Mouse (Mus musculus) ovary, postnatal 14 days (tissue): ENCODE data around the gene Slc9a4.
"Not testable (repeated sequence)": the region's sequence is repeated elsewhere in the genome, so short reads cannot be mapped to it uniquely, and the experiment has no call there.

Source experiments
- DNase-seq: peaks from one replicate; pipeline ENCODE4 v3.0.0; 2022; ENCODE audit warnings: low spot score

The Slc9a4 gene

DNA sequence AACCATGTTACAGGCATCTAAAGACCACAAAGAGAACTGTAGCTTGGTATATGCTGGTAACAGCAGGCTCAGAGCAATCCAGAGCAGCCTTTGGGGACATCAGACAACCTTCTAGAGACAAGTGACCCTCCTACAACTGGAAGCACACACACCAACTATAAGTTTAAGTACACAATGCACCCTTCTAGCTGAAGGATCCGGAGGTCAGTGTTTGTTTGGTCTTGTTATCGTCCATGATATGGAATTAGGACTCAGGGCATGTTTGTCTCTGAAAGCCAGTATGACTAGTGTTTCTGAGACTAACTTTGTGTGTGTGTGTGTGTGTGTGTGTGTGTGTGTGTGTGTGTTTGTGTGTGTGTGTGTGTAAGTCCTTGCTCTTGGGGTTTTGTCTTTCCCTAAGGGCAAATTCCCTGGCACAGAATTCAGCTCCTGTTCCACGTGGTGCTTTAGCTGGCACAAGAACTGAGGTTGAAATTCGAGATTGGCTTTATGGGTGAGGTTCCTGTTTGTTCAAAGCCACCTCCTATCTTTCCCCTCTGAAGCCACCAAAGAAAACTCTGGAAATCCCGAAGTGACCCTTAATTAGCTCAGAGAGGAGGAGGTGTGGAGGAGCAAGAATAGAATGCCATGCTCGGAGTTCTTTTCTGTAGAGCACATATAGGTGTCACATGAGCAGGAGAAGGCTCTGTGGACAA, 71.1 kb downstream of the Slc9a4 start:
- no peak for DNase-seq

DNA sequence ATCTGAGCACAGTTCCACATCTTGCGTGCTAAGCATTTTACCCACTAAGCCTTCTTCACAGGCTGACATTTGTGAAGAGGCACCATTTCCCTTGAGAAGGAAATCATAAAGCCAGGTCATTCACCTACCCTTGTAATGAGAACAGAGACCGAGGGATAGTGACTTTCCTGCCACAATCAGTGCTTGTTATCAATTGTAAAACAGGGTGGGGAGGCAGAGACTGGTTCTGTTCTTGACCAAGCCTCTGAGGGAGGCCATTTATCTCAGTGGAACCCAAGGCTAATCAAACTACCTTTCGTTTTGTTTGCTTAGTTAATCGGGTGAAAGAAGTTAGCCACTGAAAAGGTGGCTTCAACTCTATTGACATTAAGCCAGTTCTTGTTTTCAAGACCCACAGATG, 77.2 kb downstream of the Slc9a4 start:
- DNase-seq: no peak

DNA sequence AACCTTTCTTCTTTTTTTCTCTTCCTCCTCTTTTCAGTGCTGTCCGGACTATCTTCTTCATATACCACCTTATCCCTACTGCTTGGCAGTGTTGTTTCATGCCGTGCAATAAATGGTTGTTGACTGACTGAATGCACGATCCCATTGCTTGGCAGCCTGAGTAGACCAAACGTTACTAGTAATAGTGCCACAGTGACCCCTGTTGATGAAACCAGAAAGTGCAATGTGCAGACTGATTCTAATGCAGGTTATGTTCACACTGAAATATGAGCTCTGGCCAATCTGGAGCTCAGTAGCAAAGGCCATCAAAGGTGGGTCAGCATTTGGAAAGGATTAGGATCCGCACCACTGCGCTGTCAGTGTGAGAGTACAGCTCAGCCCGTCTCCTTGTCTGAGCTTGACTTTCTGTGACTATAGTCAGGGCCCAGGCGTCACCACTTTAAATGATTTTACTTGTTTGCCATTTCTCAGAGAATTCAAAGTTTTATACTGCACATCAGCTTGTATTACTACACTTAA, 78.2 kb downstream of the Slc9a4 start:
- DNase-seq: peak; percentile 62

DNA sequence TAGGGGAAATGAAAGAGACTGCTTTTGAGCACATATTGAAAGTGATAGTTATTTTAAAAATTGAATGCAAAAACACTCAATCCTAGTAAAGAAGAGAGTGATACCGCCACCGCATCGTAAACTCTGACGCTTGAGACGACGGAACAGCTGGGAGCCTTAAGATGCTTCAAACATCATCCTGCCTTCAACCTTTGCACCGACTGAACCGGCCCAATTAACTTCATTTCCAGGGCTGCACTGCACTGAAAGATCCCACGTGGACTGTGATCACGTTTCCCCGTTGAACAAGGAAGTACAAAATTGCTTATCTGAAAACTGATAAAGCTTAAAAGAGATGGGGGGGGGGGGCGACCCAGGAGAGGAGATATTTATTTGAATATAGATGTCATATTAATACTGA, 79.1 kb downstream of the Slc9a4 start:
- no peak for DNase-seq

DNA sequence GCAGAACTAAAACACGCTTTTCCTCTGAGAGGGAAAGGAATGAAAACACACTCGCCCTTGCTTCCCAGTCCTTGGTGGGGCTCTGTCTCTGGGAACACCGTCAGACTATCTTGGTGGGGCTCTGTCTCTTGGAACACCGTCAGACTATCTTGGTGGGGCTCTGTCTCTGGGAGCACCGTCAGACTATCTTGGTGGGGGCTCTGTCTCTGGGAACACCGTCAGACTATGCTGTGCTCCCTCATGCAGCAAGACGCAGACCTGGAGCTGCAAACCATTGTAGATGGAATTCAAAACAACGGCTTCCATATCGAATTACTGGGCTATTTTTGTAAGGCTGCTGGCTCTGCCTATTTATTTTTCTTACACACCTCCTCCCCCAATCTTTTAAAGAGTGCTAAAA, 79.6 kb downstream of the Slc9a4 start:
- DNase-seq: no peak

DNA sequence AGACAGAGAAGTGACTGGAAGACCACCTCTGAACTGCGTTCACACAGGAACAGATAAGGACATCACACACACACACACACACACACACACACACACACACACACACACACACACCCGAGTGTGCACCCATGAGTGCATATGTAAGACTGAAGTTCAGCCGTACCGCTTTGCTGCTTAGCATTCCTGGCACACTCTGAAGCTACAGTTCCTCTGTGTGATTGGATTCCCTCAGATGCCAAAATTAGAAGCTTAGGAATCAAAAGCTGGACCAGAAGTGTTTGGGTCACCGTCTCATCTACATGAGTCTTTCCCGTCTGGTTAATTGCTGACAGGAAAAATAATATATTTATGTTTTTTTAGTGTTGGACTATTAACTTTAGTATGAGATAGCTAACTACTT, 81.0 kb downstream of the Slc9a4 start:
- DNase-seq: no peak

DNA sequence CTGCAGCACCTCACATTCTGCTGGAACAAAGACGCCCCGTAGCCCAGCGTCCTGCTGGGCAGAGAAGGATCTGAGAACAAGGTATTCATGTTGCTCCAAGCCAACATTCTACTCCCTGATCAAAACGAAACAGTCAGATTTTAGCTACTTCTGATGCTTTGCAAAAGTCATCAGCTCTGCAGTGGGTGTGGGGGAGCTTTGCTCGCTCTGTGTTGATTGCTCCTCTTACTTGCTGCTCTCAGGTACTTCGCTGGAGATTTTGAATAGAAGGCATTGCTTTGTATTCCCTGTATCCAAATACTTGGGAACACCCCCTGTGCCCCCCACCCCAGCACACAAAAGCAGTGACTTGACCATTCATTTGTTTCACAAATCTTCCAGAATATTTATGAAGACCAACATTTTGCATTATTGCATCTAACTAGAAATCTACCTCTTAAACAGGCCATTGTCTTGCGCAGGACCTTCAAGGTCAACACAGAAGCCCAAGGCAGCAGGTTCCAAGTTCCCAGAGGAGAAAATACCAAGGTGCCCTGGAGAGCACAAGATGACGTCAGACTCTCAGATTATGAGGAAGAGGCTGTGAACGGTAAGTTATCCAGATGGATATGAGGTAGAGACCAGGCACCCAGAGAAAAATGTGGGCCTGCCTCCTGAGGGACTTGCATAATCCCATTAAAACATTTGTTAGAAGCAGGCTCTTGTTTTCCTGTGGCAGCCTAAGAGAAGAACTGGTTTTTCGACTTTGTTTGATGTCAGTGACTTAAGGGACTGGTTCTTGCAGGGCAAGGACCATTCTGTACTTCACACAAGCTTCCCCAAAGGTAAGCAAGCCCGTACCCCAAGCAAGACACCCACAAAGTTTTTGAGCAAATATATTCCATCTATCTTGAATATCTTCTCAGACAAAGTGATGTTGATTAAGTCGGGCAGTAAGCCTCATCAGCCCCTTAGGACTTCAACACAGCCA, 85.8 kb downstream of the Slc9a4 start:
- no peak for DNase-seq

GRCm38 (mm10) chr1:40667442-40667841, 87.6 kb downstream of the Slc9a4 start:
- not testable (repeated sequence) for DNase-seq

- no peak for DNase-seq
These were observed 90.1 kb downstream of the Slc9a4 start for GRCm38 (mm10) chr1:40670025-40670424.

- DNase-seq: no peak
These were observed 91.6 kb downstream of the Slc9a4 start for GRCm38 (mm10) chr1:40671490-40671889.

DNA sequence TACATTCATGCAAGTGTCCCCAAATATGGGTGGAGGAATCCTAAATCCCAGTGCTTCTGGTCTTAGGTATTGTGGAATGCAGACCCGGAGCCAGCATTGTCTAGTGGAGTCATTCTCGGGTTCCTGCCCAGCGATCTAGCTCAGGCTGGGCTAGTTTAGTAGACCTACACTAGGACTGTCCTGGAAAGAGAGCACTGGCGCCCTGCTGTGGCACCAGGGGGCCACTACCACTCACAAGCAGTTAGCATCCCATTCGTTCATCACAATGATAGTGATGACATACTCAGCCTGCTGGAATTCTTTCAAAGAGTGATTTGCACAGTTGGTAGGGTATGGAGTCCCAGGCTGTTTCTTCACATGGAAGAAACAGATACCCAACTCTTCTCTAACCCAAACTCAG, 97.4 kb downstream of the Slc9a4 start:
- no peak for DNase-seq
